Mouse (Mus musculus) CH12.LX (cell line): ENCODE measurements at regions not wholly inside any gene's neighbourhood (a gene's known extent, or its start where the extent isn't known, plus 50 kb on each side); places are given as distances from the start of the nearest gene placed in this dataset.

Experiments
- CHD2 ChIP-seq: IDR thresholded peaks from 2 replicates; pipeline ENCODE4 v1.6.1; 2011; ENCODE audit warnings: low read length, improper control_type of control experiment
- CTCF ChIP-seq, 2 experiments: IDR thresholded peaks in 1 of 2; conservative IDR thresholded peaks in 1 of 2; 2 replicates each; pipeline ENCODE4 v1.5.1; 2011 to 2012; ENCODE audit warnings: low read depth in 2 of 2, low read length in 2 of 2, improper control_type of control experiment in 1 of 2, inconsistent platforms in 1 of 2, mild to moderate bottlenecking in 1 of 2, moderate library complexity in 1 of 2
- EP300 ChIP-seq: IDR thresholded peaks from 2 replicates; pipeline ENCODE4 v1.6.1; 2011; ENCODE audit warnings: low read length, improper control_type of control experiment
- ETS1 ChIP-seq: conservative IDR thresholded peaks from 2 replicates; pipeline ENCODE4 v1.6.1; 2012; ENCODE audit warnings: low read depth, mild to moderate bottlenecking, inconsistent platforms, low read length, improper control_type of control experiment, moderate library complexity
- NELFE ChIP-seq: IDR thresholded peaks from 2 replicates; pipeline ENCODE4 v1.6.1; 2011; ENCODE audit warnings: low read depth, low read length, improper control_type of control experiment
- PAX5 ChIP-seq: IDR thresholded peaks from 2 replicates; pipeline ENCODE4 v1.6.1; 2012; ENCODE audit warnings: low read length, inconsistent platforms, mixed read lengths
- POLR2A ChIP-seq: IDR thresholded peaks from 2 replicates; pipeline ENCODE4 v1.6.1; 2011; ENCODE audit warnings: low read depth, mild to moderate bottlenecking, improper control_type of control experiment, low read length
- ZC3H11A ChIP-seq: IDR thresholded peaks from 2 replicates; pipeline ENCODE4 v1.6.1; 2012; ENCODE audit warnings: low read depth, mild to moderate bottlenecking, inconsistent platforms, low read length, improper control_type of control experiment
- ZMIZ1 ChIP-seq: IDR thresholded peaks from 2 replicates; pipeline ENCODE4 v1.6.1; 2012; ENCODE audit warnings: low read depth, mild to moderate bottlenecking, inconsistent platforms, low read length, improper control_type of control experiment

GRCm38 (mm10) chr12:13810155-13810515, 341.7 kb downstream of the Fam84a start:
- no peak for TF ChIP-seq CHD2
- TF ChIP-seq ZMIZ1 = no peak
- TF ChIP-seq ZC3H11A = no peak
- TF ChIP-seq CTCF (conservative IDR thresholded peaks at IDR 0.05 in 1 of 2, IDR thresholded peaks at IDR 0.05 in 1 of 2; ENCODE audit: low read depth in 2 of 2, low read length in 2 of 2) = no peak
- no peak for TF ChIP-seq PAX5
- no peak for TF ChIP-seq NELFE
- no peak for TF ChIP-seq EP300
- TF ChIP-seq ETS1 = no peak
- no peak for TF ChIP-seq POLR2A
